Mouse (Mus musculus) spleen, adult 2 months (tissue): ENCODE data around the gene Cpsf4l.

Experiments
- CTCF ChIP-seq: fragments of 200-500 bp; IDR thresholded peaks from 2 replicates; pipeline ENCODE4 v1.5.1; 2011; ENCODE audit warnings: mild to moderate bottlenecking, inconsistent platforms; ENCODE audit not compliant: insufficient read depth, insufficient read length, insufficient replicate concordance; ENCODE audit errors: extremely low read depth
- POLR2A ChIP-seq: fragments of 200-500 bp; IDR thresholded peaks from 2 replicates; pipeline ENCODE4 v1.6.1; 2011; ENCODE audit warnings: low read depth, low read length, inconsistent platforms

GRCm38 (mm10) chr11:113676847-113677246 is 33.0 kb downstream of the Cpsf4l start:
- TF ChIP-seq CTCF, result no peak
- no peak for TF ChIP-seq POLR2A
